Mouse (Mus musculus) kidney, adult 9 months (tissue): ENCODE measurements around the gene Borcs8.
A peak's percentile ranks its signal among the peaks of the same experiment; 100 is the strongest.

Source experiments
- DNase-seq: peaks from one replicate; pipeline ENCODE4 v3.0.0; 2022

The Borcs8 gene

GRCm38 (mm10) chr8:70134931-70135330 lies 4.4 kb upstream of the Borcs8 start:
- DNase-seq: no peak

GRCm38 (mm10) chr8:70136591-70136990 lies 2.7 kb upstream of the Borcs8 start:
- no peak for DNase-seq

GRCm38 (mm10) chr8:70137890-70138289 lies 1.4 kb upstream of the Borcs8 start:
- DNase-seq: no peak

GRCm38 (mm10) chr8:70139981-70140380 lies 682 bp downstream of the Borcs8 start:
- no peak for DNase-seq

GRCm38 (mm10) chr8:70147678-70148607 lies 8.6 kb downstream of the Borcs8 start:
- DNase-seq: no peak

- DNase-seq: no peak
Observed at GRCm38 (mm10) chr8:70150158-70150557, 10.9 kb downstream of the Borcs8 start.

GRCm38 (mm10) chr8:70152537-70153257 lies 13.4 kb downstream of the Borcs8 start:
- DNase-seq: peak; percentile 70

GRCm38 (mm10) chr8:70157240-70157800 lies 18.0 kb downstream of the Borcs8 start:
- no peak for DNase-seq

- DNase-seq: peak; percentile 65
Observed at GRCm38 (mm10) chr8:70158069-70158853, 19.0 kb downstream of the Borcs8 start.

GRCm38 (mm10) chr8:70159211-70159610 lies 19.9 kb downstream of the Borcs8 start:
- no peak for DNase-seq

GRCm38 (mm10) chr8:70160015-70160414 lies 20.7 kb downstream of the Borcs8 start:
- DNase-seq: no peak

- DNase-seq: no peak
Observed at GRCm38 (mm10) chr8:70163316-70163715, 24.0 kb downstream of the Borcs8 start.

- peak; percentile 48 for DNase-seq
Observed at GRCm38 (mm10) chr8:70166504-70167110, 27.3 kb downstream of the Borcs8 start.

- DNase-seq: no peak
Observed at GRCm38 (mm10) chr8:70170116-70170515, 30.8 kb downstream of the Borcs8 start.

GRCm38 (mm10) chr8:70170748-70171147 lies 31.4 kb downstream of the Borcs8 start:
- peak; percentile 85 for DNase-seq

GRCm38 (mm10) chr8:70171240-70171639 lies 31.9 kb downstream of the Borcs8 start:
- no peak for DNase-seq

GRCm38 (mm10) chr8:70172043-70172681 lies 32.9 kb downstream of the Borcs8 start, which contains the start of gene Tmem161a:
Gene Tmem161a, plus strand, starts transcription at chr8:70172356.
- DNase-seq: peak; percentile 96

- DNase-seq: no peak
Observed at GRCm38 (mm10) chr8:70173320-70173719, 34.0 kb downstream of the Borcs8 start.

GRCm38 (mm10) chr8:70174079-70174478 lies 34.8 kb downstream of the Borcs8 start:
- no peak for DNase-seq

GRCm38 (mm10) chr8:70178231-70178630 lies 38.9 kb downstream of the Borcs8 start:
- DNase-seq: no peak

- no peak for DNase-seq
Observed at GRCm38 (mm10) chr8:70179082-70179481, 39.8 kb downstream of the Borcs8 start.
